Mouse (Mus musculus): Measurements from ENCODE around the gene Hist1h2ba.

Gene Hist1h2ba

DNA sequence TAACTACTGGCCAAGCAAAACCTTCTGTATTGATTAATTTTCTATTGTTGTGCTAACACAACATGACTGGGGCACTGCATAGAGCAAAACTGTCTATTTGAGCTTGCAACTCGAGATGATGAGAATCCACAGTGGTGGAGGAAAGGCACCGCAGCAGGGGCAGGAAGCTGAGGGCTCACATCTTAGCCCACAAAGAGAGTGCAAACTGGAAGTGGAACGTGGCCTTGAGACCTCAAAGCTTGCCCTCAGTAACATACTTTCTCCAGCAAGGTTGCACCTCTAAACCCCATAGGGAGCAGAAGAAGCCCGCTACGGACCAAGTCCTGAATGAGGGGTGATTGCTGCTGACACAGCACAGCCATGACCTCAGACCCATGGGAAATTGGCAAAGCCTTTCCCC, 23.8 kb downstream of the Hist1h2ba start:
- CTCF ChIA-PET, result no interaction called here

DNA sequence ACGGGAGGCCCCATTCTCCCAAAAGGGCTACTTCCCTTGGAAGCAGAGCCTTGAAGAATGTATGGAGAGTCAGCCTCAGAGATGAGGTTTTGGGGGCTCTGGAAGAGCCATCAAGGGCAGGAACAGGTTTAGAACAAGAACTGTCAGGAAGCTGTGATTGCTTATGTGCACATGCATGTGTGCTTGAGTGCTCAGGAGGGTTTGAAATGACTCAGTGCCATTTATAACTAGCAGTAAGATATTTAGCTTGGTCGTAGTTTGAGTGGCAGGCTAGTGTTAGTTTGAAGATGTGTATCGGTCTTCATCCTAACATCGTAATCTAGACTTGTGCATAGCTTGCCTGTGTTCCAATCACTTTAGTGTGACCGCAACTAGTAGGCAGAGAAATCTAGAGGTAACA, 27.1 kb downstream of the Hist1h2ba start:
- CTCF ChIA-PET, result no interaction called here

DNA sequence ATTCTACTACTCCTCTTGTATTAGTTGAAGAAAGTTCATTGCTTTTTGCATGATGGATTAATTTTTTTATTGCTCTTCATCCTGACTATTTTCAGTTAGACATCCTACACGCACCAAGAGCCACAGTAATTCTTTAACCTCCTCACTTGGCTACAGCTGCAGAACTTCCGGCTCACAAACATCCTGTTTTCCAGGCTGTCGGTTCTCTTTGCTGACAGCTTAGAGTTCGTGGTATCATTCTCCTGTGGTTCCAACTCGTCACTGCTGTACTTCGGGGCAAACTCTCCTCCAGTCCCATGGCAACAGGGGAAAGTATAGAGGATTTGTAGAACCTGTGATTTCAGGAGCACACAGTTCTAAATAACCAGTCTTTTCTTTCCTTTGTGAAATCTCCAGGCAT, 35.7 kb downstream of the Hist1h2ba start:
- CTCF ChIA-PET, result interaction anchor here (0.5 to 1.2 kb wide), 2 partner anchors 10 to 15 kb away, joined by 3 to 4 read pairs; no protein-coding TSS in a partner anchor

DNA sequence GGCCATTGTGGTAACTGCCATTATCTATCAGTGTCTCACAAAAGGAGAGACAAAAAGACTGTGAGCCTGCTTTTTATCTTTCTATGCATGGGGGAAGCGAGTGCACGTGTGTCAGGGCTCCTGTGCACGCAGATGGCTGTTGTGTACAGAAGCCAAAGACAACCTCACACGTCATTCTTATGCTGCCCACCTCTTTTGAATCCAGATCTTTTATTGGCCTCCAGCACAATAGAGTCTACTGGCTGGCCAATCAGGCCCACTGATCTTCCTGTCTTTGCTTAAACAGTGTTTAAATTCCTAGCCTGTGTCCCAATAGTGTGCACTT, 40.7 kb downstream of the Hist1h2ba start:
- CTCF ChIA-PET, result no interaction called here

DNA sequence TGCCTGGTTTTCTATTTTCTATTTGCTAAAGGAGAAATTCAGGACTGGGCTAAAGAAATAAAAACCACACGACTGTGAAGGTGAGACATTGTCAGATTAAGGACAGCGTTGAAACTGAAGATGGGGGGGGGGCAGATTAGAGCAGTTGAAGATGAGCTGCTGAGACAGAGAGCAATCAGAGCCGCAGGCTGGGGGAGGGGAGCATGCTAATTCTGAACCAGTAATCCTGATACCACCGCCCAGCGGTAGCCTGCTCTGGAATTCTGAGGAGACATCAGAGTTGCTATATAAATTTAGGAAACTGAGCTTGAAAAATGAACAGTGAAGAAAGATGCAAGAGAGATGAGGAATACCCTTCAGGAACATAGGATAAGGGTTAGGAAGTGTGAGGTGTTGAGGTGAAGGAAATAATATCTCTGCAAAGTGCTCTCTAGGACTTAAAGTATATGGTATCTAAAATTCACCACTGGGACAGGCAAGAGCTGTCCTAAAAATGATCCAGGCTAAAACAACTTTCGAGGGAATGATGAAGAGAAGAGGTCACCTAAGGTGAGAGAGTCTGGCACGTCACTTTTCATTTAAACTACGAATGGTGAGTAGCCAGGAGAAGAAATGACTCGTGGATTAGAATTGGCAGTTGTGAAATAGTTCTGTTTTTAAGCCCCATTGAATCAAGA, 41.2 kb downstream of the Hist1h2ba start:
- CTCF ChIA-PET, result no interaction called here

DNA sequence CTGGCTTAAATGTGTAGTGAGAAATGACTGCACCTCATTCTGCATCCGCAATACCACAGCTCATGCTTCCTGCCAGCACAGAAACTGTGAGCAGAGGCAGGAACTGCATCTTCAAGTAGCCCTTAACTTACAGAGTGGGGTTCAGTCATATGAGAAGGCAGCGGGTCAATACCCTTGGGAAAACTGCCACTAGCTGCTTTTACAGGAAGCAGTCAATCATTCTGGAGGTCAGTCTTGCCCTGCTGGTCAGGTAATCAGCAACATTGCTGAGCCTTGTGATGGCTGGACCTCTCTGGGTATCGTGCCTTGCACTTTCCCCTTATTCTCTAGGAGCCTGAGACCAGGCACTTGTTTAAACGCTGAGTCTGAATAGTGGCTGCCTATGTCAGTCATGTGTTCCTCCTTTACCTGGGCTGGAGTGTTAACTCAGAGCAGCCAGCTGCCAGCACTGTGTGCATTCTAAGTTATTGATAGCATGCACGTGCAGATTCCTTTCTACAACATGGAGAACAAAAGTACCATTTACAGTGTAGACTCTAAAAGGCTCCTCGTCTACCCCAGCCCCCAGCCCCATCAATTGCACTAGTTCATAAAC, 44.8 kb downstream of the Hist1h2ba start:
- CTCF ChIA-PET, result no interaction called here

DNA sequence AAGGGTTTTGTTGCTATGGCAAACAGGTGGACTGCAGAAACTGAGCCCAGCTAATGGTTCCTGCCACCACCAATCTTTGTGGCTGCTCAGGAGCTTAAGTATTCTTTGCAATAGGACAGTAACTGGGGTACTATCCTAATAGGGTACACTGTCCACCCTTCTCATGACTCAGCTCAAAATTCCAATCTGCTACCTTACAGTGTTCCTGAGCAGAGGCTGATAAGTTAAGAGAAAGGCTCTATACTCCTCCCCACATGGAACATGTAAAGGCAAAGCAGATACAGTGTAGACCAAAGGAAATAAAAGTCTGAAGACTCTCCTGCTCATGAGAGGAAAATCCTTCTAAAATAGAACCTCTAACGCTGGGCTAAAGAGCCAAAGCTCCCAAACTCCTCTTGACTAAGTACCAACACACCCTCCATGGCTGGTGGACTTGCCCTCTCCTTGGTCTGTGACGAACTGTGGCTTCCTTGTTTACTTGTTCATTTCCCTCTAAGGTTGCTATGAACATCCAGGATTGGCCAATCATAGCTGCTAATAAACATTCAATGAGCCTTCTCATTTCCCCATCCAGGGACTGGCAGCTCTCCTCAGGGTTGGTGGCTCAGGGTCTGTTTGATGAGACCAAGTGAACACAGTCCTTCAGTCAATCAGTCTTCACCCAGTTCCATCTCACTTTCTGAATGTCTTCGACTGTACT, 46.8 kb downstream of the Hist1h2ba start:
- CTCF ChIA-PET, result interaction anchor here (0.7 kb wide), 2 partner anchors 12 to 24 kb away, joined by 5 to 6 read pairs; no protein-coding TSS in a partner anchor

DNA sequence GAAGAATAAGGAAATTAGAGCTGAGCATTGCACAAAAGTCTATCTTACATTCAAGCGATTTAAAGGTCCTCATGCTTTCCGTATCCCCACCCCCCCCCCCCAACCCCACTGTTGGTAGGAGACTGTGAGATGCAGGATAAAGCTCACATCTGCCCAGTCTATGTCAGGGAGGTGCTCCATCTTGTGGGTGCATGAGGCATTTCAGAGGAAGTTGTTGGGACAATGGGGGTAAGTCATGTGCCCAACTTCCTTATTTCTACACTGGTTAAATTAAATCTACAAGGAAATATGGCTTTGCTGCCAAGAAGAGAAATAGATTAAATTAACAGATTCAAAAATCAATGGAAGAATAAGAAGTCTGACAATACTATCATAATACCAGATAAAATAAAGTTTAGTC, 48.4 kb downstream of the Hist1h2ba start:
- CTCF ChIA-PET, result interaction anchor here (0.7 to 0.8 kb wide), 2 partner anchors 54 to 65 kb away, joined by 7 to 9 read pairs; no protein-coding TSS in a partner anchor
